Mouse (Mus musculus): ENCODE measurements around the gene Ggt6.

Gene Ggt6

DNA sequence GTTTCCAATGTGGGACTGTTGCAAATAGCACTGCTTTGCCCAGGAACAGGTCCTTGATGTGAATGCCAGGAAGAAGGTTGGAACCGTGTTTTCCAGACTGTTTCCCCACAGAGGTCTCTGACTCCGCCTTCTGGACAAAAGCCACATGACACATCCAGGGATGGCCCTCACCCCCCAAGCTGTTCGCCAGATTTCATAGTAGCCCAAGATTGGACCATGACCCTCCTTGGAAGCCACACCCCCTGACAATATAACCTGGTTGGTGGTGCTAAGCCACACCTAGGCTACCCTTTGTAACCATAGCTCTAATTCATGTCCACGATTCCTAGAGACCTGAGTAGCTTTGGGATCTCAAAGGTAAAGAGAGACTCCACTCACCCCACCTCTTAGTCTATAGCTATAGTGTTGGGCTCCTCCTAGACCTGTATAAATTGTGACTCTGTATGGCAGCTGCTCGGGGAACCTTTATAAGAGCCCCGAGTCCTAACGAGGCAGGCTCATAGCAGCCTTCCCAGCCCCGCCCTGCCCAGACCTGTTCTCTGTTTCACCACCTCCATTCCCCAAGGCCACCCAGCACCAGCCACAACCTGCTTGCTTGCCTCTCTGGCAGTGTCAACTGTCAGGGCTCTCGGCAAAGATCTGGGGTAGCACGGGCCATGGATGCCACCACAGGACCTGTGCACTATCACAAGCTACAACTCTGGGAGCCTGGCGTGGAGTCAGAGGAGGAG is at the start of gene Ggt6:
Ggt6 (plus strand) TSS at position 564 of the 731 bp plus-strand sequence.
- no peak for DNase-seq (ENCODE audit: low spot score in 2 of 2)

DNA sequence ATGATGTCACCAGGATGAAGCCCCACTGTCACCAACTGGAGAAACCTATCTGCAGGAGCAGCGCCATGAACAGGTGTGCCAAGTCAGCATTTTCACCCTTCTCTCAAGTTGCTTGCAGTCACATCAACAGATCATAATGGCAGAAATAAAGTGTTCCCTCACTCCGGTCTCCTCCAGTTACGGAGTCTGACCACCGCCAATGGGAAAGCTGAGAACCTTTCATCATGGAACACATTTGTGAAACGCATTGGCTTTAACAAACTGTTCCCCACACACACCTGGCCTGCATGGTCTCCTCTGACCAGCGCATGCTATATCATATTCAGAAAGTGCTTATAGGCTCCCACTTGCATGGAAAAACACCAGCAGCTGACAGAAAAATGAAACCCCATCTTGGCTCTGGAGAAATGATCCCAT is 47.2 kb upstream of the Ggt6 start:
- no peak for DNase-seq (ENCODE audit: low spot score in 2 of 2)

DNA sequence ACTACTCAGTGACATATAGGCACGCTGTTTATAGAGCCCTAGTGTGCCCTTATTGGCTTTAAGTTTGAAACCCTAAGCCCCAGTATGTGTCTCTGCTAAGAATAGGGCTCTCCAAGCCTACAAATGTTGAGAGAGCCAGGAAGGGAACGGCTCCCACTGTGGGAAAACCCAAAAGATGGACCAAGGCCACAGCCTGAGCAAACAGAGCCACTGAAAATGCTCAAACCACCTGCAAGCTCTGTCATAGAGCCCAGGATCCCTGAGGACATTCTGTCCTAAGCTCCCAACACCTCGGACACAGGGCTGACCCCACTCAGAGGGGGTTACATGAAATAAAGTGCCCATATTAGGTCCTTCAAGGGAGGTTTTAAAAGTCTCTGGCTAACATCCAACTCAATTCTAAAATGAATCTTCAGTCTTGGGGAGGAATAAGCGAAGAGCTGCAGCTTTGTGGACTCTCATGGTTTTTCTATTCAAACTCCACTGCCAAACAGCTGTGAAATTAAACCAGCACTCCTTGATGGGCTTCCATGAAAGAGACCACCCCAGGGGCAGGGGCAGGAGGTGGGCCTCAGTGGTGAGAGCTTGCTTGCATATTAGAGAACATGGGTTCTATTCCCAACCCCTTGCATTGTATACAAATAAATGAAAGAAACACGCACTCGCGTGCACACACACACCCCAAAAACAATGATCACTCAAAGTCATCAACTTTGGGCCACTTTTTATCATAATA is 45.8 kb upstream of the Ggt6 start:
- no peak for DNase-seq (ENCODE audit: low spot score in 2 of 2)

DNA sequence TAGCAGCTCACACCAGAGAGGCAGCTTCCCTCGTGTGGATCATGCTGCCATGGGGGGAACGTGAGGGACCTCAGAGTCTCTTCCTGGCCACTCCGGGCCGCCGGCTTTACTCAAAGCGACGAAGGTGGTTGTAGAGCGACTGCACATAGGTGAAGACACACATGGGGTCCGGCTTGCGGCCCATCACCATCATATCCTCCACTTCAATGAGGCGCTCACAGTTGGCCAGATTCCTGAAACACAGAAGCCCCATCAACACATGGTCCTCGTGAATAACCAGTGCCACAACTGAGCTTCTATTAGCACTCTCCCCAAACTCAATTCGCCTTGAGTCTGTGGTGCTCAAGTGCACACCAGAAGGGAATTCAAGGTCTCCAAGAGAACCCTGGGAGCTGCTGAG is 44.1 kb upstream of the Ggt6 start:
- DNase-seq (ENCODE audit: low spot score in 2 of 2), result no peak

DNA sequence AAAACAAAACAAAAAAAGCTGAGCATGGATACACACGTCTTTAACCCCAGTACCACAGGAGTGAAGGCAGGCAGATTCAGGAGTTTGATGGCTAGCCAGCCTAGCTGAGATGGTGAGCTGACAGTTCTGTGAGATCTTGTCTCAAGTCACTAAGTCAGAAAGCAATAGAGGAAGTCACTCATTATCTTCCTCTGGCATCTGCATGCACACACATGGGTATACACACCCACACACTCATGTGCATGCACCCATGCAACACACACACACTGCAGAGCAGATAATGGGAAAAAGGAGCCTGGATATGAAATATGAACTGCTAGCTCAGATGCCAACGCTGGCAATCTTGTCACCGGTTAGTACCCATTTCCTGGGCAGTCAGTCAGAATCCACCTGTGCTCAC is 42.1 kb upstream of the Ggt6 start:
- no peak for DNase-seq (ENCODE audit: low spot score in 2 of 2)

DNA sequence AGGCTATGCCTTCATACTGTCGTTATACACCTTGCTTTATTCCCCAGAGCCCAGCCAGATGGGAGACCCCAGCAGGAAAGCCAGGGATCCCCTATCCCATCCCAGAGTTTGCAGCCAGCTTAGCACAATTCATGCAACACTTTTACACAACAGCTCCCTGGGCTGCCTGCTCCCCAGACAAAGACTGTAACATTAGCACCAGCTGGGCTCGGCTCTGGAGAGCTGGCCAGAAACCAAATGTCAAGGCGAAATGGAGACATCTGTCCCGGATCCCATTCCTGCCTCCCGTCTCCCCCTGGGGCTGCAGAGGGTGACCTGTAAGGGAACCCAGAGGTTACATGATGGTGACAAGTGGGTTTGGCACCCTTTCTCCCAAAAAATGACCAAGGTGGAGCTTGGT is 41.7 kb upstream of the Ggt6 start:
- no peak for DNase-seq (ENCODE audit: low spot score in 2 of 2)

DNA sequence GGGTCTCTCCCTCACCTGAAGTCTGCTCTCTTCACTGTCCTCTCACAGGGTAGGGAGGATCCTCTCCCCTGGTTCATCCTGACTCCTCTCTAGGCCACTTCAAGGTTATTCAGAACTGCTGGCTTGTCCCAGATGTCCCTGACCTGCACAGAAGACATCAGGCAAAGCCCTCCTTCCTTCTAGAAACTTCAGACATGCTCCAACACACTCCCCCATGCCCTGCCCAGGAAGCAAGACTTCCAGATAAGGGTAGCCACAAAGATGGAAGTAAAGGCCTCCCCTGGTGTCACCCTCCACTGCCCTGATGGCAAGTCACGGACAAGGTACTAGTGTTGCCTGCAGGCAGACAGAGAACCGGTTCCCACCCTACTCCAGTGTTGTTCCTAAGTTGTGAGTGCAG is 40.6 kb upstream of the Ggt6 start:
- DNase-seq (ENCODE audit: low spot score in 2 of 2), result no peak

DNA sequence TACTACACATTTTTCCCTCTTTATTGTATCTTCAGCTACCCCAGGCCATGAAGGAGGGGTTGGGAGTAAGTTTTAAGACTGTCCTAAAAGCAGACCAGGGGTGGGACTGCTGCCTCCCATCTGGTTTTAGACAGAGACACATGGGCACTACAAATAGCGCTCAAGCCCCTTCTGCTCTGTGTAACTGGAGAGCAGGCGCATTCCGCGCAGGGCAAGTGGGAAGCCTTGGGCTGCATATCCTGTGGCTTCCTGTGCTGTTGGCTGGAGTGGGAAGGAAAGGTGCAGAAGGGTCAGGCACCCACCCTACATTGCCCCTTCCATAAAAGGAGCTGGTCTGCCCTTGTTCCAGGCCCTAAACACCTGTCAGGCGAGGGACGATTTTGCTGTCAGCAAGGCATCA is 39.7 kb upstream of the Ggt6 start:
- DNase-seq (ENCODE audit: low spot score in 2 of 2), result no peak

DNA sequence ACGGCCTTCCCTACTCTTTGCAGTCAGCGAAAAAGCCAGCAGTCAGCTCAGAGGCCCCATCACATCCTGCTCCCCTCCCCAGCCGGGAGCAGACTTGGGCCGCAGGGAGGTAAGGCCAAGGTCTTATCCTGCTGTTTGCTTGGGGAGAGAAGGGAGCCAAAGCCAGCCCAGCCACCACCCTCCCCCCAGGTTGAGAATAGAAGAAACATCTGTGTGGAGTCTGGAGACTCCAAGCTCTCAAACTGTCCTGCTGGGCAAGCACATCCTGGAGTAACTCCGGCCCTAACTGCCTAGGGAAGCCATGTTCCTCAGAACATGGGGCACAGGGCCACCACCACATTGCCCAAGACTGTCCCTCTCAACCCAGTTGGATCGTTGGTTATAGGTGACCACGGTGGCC is 38.7 kb upstream of the Ggt6 start:
- DNase-seq (ENCODE audit: low spot score in 2 of 2), result no peak

DNA sequence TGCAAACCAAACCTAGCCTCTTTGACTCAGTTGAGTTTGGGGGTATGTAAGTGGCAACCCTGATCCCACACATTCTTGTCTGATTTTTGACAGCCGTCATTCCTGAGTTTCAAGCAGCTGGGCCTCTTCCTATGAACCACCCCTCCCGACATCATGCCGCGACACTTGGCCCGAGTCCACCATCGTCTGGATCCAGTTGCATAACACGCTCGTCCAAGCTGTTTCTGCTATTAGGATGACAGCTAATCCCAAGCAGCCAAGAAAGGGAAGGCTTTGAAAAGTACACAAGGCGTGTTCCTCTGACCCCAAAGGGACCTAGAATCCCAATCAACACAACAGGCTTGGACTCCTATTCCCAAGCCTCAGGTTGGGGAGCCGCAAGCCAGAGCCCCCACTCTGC is 38.3 kb upstream of the Ggt6 start:
- no peak for DNase-seq (ENCODE audit: low spot score in 2 of 2)

DNA sequence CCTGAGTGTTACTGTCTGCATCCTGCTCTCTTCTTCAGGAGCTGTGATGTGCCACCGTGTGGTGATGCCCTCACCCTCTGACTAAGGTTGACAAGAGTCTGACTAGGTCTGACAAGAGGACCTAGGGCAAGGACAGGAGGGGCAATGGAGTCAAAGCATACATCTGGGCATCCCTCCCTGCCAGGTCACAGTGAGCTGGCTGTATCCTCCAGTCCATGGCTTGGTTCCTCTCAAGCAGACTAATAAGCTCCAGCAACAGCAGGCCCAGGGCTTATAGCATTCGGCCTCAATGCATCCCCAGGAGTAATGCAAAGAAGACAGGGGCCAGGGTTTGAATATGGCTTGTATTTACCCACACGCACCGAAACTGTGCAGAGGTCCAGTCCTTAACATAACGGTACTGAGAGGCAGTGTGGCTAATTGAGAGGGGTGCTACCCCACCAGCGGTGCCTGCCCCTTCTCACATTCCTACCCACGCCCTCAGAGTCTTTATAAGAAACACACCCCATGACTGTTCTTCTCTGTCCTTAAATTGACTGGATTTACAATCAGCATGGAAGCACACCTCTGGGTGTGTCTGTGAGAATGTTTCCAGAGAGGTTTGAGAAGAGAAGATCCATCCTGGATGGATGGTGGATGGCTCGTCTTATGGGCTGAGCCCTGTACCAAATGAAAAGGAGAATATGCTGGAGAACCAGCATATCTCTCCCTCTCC is 37.4 kb upstream of the Ggt6 start:
- no peak for DNase-seq (ENCODE audit: low spot score in 2 of 2)

DNA sequence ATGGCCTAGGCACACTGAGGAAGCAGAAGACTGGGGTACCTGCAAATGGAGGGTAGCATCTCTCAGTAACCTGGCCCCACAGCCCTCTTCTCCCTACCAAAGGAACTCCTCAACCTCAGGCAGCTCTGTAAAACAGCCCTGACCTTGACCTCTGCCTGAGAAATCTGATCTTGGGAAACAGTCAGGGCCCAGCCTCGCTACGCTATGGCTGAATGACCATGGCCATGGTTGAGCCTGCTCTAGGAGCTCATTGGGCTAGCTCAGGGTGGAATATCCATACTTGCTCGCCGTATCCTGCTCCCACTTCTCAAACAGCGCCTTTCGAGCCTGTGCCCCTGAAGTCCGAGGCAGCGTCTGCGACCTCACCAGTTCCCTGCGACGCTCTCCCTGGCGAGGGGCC is 34.3 kb upstream of the Ggt6 start:
- no peak for DNase-seq (ENCODE audit: low spot score in 2 of 2)

DNA sequence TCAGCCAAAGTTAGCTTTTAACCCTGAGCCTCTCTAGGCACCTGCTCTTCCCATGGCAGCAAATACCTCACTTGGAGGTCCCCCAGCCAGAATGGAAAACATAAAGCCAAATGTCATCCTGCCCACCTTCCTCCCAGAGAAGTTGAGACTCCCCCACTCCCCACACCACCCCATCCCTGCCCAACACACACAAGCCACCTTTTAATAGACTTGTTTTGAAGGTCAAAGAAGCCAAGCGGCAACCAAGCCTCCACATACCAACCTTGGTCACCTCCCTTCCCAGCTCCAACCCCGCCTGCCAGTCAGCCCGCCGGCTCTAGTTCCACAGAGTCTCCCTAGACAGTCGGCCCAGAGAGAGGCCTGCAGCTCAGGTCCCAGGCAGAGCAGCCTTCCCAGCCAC is 33.3 kb upstream of the Ggt6 start:
- DNase-seq (ENCODE audit: low spot score in 2 of 2), result no peak

DNA sequence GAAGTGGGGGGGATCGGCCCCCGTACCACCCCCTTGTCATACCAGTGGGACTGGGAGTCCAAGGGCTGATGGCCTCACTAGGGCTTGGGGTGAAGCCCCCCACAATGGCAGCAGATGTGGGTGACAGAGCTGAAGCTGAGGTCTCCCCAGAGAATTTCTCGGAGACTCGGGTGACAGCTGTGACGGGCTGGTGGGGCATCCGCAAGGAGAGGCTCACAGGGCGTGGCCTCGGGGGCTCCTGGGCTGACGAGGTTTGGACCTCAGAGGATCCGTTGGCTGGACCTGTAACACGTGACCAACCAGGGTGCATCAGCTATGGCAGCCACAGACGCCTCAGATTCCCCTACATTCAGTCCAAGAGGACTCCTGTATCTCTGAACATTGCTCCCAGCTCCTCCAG is 32.4 kb upstream of the Ggt6 start:
- DNase-seq (ENCODE audit: low spot score in 2 of 2), result no peak

DNA sequence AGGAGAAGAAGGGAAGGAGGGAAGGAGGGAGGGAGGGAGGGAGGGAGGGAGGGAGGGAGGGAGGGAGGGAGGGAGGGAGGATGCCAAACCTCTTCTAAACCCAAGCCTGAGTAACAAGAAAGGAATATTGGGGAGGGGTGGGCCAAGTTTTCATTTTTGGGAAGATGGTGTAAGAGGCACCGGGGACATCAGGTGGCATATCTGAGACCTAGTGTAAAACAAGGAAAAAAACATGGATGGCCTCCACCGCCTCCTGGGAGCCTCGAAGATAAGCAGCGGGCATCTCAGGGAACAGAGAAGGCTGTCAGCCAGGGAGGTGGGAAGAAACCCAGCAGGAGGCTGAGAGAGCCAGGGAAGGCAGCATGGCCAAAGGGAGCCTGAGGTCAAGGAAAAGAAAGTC is 29.8 kb upstream of the Ggt6 start:
- no peak for DNase-seq (ENCODE audit: low spot score in 2 of 2)

DNA sequence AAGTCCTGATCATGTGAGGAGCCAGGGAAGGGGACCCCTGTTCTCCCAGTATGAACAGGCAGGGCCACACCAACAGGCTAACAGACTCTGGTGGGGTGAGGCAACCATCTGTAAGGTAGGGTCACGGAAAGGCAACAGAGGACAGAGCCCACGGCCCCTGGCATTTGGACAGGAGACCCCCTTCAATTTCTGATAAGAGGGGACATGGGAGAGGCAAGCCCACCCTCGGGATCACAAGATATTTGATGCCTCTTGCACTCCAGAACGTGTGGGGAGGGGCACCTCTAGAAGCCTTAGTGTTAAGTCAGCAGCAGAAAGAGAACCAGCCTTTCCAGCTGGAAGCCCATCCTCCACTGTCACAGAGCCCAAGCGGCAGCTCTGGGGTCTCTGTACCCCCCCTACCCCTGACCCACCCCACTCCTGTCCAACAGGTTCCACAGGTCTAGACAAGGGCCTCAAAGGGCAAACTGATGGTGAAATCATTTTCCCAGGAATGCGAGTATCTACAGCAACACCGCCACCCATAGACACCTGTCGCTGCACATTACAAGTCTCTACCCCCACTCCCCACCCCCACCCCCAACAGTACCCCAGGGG is 29.1 kb upstream of the Ggt6 start:
- no peak for DNase-seq (ENCODE audit: low spot score in 2 of 2)

DNA sequence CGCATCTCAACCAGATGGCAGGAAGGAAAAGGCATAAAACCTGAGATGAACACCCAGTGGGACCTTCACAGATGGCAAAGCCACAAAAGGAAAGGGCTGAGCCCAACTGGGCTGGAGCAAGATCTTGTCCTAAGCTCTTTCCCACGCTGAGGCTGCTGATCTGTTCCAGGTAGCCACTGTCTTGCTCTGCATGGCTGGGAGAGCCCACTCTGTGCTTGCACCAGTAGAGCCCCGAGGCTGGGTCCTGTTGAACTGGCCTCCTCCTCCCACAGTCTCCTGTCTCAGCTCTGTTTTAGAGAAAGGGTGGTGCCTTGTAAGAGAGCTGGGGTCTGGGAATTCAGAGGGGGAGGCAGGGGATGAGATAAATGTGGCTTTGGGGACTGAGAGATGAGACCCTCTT is 28.2 kb upstream of the Ggt6 start:
- no peak for DNase-seq (ENCODE audit: low spot score in 2 of 2)

DNA sequence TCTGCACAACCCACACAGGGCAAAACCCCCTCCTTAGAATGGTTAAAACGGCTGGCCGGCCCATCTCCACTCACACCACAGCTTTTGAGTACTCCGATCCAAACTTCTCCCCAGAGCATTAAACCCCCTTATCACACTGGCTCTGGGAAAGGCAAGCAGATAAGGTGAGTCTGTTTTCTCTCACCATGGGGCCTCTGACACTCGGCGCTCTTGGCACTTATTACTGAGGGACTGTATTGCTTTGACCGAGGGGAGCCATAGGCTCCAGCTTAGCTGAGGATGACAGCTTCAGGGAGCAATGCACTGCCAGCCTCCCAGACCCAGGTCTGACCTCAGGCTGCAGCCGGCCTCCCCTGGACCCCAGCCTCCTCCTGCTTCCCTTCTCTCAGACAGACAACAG is 27.8 kb upstream of the Ggt6 start:
- DNase-seq (ENCODE audit: low spot score in 2 of 2), result no peak

DNA sequence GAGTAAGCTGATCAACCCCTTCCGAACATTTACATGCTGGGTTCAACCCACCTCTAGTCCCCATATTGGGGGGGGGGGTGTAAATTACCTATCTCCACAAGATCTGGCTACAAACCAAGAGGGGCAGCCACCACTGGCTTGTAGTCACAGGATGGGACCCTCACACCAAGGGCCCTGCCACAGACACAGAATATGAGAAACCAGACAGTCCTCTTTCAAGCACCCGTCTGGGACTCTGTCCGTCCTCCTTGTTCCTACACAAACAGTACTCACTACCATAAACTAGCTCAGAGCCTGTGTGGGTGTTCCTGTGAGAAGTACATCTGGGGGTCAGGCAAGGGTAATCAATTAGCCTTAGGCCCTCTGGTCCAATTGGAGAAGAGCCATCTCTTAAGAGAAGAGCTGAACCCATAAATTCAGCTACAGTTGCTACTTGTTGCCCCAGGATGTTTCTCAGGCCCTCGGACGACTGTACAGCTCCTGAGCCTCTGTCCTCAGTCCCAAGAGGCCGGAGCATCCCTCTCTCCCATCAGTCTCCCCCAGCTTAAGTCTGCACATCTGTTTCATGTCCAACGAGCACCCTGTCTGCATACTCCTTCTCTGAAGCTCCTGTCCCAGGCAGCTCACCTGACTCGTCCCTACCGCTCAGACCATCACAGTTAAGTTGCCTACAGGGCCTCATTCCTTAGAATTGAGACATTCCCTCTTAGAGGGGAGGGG is 26.7 kb upstream of the Ggt6 start:
- DNase-seq (ENCODE audit: low spot score in 2 of 2), result no peak

DNA sequence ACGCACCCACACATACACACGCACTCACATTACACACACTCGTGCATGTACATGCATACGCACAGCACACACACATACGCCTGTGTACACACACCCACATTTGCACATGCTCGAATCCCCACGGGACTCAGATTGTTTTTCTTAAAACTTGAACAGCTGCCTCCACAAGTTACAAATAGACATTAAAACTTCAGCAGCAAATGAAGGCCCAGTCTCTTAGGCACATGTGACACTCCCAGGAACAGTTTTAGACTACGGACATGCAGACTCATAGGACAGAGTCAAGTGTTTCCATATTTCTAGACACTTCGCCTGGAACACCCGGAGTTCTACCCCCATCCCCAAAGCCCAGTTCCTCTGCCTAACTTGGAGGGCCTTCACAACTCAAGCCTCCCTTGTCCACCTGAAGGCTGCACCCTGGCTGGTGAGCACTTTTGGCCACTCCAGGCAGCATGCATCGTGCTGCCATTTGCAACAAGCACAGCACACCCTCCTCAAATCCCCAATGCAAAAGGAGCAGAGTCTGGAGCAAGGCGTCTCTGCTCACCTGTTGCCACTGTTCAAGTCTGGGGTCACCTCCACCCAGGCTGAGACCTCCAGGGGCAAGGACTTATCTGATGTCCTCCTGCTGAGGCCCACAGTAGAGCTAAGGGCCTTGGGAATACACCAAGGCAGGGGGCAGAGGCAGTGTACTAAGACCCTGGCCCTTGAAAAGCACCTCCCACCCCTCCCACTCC is 25.5 kb upstream of the Ggt6 start:
- no peak for DNase-seq (ENCODE audit: low spot score in 2 of 2)

DNA sequence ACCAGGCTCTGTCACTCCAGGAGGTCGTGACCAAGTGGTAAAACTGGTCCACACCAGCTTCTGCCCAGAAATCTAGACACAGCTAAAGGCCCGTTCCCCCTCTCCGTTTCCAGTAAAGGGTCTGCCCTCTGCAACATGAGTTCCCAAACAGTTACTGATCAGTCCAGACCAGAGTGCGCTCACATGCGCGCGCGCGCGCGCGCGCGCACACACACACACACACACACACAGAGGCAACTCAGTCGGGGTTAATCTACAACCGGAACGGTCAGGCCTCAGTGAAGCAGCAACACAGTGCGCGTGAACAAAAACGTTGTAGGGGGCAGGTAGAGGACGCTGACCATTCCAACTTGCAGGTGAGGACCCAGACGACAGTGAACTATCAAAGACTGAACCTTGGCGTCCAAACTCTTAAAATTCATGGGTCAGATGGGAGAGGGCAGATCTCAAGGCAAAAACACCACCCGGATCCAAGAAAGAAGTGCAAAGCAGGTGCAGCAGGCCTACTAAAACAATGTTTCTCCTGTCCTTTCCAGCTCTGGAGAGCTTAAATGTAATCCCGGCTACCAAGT is 24.7 kb upstream of the Ggt6 start:
- no peak for DNase-seq (ENCODE audit: low spot score in 2 of 2)
